Mouse (Mus musculus) liver, adult 10 weeks (tissue): ENCODE data around the gene Plekhg2. TPM values are rescaled to one million over a fixed set of nuclear protein-coding genes. Genes with fewer than 3 reads are reported as not detected.

ENCODE experiments used
- polyA plus RNA-seq: library from polyadenylated mRNA; stranded (reverse); fragments of 350-450 nt; fragmentation: Illumina TruSeq; extraction: RNeasy Lipid Tissue Mini Kit (QIAGEN cat#74804); gene quantifications from one replicate; pipeline ENCODE4 v1.2.3, GENCODE M21; 2014; ENCODE audit warnings: low read depth, low replicate concordance

The Plekhg2 gene
- 0.74 TPM for polyA plus RNA-seq

GRCm38 (mm10) chr7:28372251-28373108 lies at the start of gene Plekhg2:
Gene Plekhg2, minus strand, starts transcription at chr7:28372599.

DNA sequence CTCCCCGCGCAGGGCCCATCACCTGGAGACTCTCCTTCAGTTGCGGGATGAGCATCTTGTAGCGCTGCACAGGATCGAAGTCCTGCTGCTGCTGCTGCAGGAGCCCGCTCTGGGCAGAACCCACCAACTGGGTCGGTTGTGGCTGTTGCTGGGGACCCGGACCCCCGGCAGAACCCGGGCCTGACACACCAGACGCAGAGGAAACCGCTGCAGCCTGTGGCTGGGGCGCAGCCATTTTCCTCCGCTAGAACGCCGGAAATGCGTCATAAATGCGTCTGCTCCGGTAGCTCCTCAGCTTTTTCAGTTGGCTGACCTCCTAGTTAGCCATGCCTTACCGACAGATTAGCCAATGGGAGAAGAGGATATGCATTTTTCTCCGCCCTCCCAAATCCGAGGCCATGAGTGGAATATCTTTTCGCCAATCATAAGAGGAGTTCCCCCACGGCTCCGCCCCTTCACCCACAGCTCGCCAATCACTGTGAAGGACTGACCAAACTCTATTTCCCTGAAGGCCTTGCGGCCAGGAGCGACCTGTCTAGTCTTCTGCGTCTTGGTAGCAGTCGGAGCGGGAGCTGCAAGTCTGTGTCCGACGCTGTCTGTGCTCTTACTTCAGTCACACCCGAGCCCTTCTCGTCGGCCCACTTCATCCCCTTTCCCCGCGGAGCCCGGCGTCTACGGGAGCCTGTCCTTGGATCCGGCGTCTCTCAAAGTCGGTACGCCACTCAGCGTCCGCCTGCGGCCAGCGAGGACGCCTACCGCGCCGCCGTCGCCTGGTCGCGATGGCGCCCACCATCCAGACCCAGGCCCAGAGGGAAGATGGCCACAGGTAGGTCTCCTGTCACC lies 20.3 kb upstream of the Plekhg2 start, which contains the start of the genes Med29 and Paf1:
Gene Med29 (minus strand): TSS at position 280 of the 843 bp plus-strand sequence.
Gene Paf1 (plus strand): TSS at position 523 of the 843 bp plus-strand sequence.

DNA sequence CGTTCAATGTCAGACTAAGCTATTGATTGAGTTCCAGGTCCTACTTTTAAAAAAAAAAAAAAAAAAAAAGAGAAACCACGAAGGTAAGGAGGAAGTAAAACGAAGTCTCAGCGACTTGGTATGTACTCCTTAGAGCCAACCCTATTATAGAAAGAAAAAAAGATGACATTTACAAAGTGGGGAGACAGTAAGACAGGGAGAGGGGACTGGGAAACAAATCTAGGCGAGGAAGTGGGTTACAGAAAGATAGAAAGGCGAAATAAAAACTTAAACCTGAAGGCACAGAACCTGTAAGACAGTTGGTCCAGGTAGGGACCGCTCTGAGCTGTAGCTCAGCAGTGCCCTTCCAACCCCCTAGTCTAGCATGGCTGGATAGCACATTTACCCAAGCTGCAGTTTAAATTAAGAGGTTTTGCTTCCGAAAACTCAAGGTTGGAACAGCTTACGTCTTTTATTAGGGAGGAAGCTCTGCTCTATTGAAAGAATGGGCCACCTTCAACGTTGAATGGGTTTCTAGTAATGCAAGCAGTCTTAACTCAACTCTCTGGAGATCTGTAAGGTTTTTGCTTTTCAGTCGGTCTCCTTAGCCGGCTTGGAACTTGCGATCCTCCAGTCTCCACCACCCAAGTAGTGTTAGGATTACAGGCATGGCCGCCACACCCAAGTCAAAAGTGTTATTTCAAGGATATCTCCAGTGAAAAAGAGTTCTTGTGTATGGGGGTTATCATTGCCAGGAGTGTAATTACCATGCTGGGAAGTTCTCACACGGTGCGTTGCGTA lies 8.0 kb upstream of the Plekhg2 start, which contains the start of gene Zfp36:
Gene Zfp36 (minus strand): TSS at position 17 of the 780 bp plus-strand sequence.

GRCm38 (mm10) chr7:28350155-28350883 lies 22.1 kb downstream of the Plekhg2 start, which contains the start of gene Rps16:
Gene Rps16, plus strand, starts transcription at chr7:28350652.

DNA sequence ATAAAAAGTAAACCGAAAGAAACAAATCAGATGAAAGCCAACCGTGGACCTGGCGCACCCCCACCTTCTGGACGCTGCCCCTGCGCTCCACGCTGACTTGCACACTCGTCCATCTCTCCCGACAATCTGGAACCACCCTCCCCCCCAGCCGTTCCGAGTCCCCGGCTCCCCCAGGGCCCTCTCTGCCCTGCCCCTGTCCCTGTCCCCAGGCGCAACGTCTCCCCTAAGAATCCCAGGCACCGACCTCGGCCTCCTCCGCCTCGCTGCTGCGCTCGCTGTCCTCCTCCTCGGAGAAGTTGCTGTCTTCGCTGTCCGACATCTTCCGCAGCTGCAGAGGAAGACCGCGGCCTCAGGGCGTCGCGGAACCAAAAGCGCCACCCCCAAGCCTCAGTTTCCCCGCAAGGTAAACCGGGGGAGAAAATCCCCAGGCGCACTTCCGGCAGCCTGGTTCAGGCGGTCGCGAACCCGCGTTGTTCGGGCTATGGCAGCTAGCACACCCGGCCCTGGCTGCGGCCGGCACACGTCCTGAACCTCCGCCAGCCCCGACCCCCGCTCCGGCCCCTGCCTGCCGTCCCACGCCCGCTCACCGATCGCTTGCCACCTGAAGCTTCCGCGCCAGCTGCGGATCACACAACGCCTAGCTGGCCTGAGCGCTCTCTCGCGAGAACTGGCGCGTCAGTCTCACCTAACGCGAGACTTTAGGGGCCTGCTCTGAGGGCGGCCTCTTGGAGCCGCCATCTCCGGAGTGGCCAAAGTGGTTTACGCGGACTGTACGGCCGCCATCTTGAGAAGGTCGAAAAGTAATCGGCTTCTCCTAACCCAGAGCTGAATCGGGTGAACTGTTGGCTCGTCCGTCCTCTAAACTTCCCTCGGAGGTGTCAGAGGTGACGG lies 34.0 kb downstream of the Plekhg2 start, which contains the start of gene Supt5:
Gene Supt5 (minus strand): TSS at position 639 of the 891 bp plus-strand sequence.

GRCm38 (mm10) chr7:28311926-28312543 lies 60.4 kb downstream of the Plekhg2 start, which contains the start of gene Timm50:
Gene Timm50, minus strand, starts transcription at chr7:28312072.

Other genes with a start within 250 kb of the Plekhg2 start
- not detected for gene 9530053A07Rik, start 243.1 kb downstream of the Plekhg2 start, polyA plus RNA-seq
- gene Fbl, start 202.9 kb downstream of the Plekhg2 start, polyA plus RNA-seq, result 11.6 TPM
- gene Dyrk1b, start 193.1 kb downstream of the Plekhg2 start, polyA plus RNA-seq, result 0.37 TPM
- gene Eid2, start 104.7 kb downstream of the Plekhg2 start, polyA plus RNA-seq, result 0.37 TPM
- 3.9 TPM for gene Eid2b, start 94.9 kb downstream of the Plekhg2 start, polyA plus RNA-seq
- gene Selenov, start 81.4 kb downstream of the Plekhg2 start, polyA plus RNA-seq, result not detected
- gene Dll3, start 70.4 kb downstream of the Plekhg2 start, polyA plus RNA-seq, result not detected
- 6.1 TPM for gene Timm50, start 60.5 kb downstream of the Plekhg2 start, polyA plus RNA-seq
- 11.9 TPM for gene Supt5, start 33.9 kb downstream of the Plekhg2 start, polyA plus RNA-seq
- gene Rps16, start 21.9 kb downstream of the Plekhg2 start, polyA plus RNA-seq, result 116 TPM
- 87.4 TPM for gene Zfp36, start 7.7 kb upstream of the Plekhg2 start, polyA plus RNA-seq
- 1.7 TPM for gene Med29, start 20.1 kb upstream of the Plekhg2 start, polyA plus RNA-seq
- gene Paf1, start 20.4 kb upstream of the Plekhg2 start, polyA plus RNA-seq, result 27.4 TPM
- 8.5 TPM for gene Gmfg, start 64.8 kb upstream of the Plekhg2 start, polyA plus RNA-seq
- gene Lrfn1, start 79.4 kb upstream of the Plekhg2 start, polyA plus RNA-seq, result not detected
- not detected for gene Ifnl2, start 137.9 kb upstream of the Plekhg2 start, polyA plus RNA-seq
- not detected for gene Ifnl3, start 150.2 kb upstream of the Plekhg2 start, polyA plus RNA-seq
- gene Sycn, start 168.3 kb upstream of the Plekhg2 start, polyA plus RNA-seq, result not detected
- gene Nccrp1, start 174.7 kb upstream of the Plekhg2 start, polyA plus RNA-seq, result not detected
- 3.5 TPM for gene Samd4b, start 225.5 kb upstream of the Plekhg2 start, polyA plus RNA-seq
- gene Pak4, start 225.6 kb upstream of the Plekhg2 start, polyA plus RNA-seq, result 0.82 TPM